Mouse (Mus musculus) urinary bladder, postnatal 25 days (tissue): ENCODE data around the gene Isg20.

Experiments
- DNase-seq: peaks from one replicate; pipeline ENCODE4 v3.0.0; 2022; ENCODE audit warnings: low spot score

Isg20 gene

DNA sequence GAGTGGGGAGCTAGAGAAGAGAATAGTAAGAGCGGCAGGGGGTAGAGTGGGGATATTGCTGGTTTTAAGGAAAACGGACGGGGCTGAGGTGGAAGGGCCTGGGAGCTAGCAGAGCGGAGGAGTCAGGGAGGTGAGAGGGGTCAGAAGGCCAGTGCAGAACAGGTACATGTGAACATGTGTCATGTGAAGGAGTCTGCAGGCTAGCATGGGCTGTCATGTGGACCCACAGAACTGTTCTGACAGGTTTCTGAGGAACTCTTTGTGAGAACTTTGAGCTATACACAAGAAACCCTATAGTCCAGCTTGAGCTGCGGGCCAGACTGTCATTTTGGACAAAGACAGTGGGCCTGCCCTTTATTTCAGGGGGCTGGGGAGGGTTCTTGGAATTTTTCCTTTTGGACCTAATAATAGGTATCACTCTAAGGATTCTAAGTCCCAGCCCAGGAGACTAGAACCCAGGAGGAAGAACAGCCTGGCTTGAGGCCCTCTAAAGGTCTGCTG is at the start of gene Isg20:
Gene Isg20 (plus strand): TSS at position 451 of the 501 bp plus-strand sequence.
- no peak for DNase-seq

DNA sequence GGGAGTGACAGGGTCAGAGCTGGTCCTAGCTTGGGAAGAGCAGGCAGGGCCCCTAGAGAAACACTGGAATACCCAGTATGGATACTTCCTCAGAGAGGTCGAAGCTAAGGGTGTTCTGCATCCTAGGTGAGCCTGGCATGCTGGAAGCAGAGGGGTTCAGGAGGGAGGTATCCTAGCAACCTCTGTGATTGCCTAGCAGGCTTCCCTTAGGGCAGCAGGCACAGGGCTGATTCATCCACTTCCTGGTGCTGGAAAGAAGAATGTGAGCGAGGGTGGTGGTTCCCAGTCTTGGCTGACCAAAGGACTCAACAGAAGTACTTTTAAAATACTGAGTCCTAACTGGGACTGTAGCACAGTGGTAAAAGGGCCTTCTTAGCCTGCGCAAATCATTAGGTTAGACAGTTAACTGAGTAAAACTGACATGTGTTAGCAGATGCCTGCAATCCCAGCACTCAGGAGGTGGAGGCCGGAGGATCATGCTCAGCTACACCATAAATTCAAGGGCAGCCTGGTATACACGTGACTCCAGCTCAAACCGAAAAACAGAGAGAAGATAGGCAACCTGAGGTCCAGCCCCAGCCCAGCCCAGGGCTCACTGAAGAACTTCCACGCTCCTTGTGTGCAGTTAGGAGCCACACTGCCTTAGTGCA is 49.3 kb upstream of the Isg20 start:
- no peak for DNase-seq

DNA sequence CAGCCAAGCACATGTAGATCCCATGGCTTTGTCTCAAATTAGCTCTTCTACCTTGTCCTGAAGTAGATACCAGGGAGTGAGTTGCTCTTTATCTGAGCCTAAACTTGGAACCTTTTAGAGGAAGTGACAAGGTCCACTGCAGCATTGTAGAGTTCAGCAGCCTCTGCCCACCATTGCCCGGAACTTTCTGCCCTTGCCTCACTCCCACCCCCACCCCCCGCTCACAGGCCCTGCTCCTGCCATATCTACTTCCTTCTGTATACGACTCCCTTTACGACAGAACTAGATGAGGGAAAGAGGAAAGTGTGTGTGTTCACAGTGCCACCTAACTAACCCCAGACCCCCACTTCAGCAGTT is 48.8 kb upstream of the Isg20 start:
- no peak for DNase-seq

DNA sequence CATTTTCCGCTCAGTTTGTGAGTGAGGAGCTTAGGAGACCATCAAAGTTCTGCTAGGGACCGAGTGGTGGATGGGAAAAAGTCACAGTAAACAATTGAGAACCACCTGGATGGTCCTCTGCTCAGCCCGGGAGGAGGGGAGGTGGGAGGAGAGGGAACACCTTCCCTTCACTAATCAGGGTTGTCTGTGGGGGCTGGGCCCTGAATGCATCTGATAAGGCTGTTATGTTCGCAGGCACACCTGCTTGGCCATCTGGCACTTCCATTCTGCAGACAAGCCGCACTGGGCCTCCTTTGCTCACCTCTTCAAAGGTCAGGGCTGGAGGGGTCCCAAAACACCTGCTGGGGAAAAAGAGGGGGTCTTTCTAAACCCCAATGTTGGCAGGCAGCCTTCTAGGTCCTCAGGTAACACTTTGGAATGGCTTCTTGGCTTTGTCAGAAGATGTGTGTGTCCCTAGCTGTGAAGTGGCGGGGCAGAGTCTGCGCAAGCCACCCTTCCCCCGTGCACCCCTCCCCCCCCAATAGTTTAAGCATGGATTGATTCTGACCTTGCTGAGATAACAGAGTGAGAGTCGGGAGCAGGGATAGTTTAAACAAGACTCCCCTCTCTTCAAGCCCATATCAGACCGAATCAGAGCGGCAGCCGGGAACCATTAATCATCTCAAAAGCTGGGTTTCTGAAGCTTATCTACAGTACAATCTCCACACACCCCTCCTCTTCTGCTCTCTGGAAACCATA is 47.8 kb upstream of the Isg20 start:
- no peak for DNase-seq

DNA sequence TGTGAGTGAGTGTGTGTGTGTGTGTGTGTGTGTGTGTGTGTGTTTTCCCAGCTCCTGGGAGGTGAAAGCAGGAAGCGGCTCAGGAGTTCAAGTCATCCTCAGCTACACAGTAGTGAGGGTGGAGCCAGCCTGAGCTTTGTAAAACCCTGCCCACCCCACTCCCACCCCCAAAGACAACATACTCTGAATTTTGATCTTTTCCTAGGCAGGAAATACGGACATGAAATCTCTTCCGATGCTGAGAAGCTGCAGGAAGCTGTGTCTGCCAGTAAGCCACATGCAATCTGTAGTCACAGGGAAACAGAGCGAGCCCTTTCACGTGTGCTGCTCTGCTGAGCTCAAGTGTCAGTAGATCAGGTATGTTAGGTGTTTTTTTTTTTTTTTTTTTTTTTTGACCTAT is 44.5 kb upstream of the Isg20 start:
- DNase-seq, result no peak

DNA sequence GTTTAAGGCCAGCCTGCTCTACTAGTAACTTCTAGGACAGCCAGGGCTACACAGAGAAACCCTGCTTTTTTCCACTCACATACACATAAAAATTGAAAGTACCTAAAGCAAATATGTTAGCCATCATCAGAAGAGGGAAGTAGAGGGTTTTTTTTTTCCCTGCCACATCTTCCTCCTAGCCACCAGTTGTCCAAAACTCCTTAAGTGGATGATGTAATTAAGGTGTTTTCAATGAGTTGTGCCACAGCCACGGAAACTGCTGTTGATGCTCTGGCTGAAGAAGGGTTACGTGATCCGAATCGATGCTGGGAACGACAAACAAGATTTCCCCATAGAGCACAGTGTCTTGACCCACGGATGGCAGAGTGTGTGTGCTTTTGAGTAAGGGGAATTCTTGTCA is 40.9 kb upstream of the Isg20 start:
- DNase-seq, result no peak

DNA sequence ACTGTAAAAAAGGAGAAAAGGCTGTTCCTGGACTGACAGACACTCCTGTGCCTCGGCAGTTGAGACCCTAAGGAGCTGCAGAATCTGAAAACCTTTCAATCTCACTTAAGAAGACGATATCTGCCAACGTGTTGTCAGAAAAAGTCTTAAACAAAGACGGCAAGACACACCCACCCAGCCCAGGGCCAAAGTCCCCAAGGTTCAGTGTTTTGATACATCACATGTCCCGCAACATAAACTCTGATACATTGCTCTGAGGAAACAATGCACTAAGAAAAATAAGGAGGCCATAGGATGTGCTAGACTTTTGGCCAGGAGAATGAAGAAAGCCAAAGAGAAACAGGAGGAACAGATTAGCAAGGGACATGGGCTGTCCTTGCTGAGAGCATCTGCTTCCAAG is 40.4 kb upstream of the Isg20 start:
- DNase-seq, result no peak

DNA sequence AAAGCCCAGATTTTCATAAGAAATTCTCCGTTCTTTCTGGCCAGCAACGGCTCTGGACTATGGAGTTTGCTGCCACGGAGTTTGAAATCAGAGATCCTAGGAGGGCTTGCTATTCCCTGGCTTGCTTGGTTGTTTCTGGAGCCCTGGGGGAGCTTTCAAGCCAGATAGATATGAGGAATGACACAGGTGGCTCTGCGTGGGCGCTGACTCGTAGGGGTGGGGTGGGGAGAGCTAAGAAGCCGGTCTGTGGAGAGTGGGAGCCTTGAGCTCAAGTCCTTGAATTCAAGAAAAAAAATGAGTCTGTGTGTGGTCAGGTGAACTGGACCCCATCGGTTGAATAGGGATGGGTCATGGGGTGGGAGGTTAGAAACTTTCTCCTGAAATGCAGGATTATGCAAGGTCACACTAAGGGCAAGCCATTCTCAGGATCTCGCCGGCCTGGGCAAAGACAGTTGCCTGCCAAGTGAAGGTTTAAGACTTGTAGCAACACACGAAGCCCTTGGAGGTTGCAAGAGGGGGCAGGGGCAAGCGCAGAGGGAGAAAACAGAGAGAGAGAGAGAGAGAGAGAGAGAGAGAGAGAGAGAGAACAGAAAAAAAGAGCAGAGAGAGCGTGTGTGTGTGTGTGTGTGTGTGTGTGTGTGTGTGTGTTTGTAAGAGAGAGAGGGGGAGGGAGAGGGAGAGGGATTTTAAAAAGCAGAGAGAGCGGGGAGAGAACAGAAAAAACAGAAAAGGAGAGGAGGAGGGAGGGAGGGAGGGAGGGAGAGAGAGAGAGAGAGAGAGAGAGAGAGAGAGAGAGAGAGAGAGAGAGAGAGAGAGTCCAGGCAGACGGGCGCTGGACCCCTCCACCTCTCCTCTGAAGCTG is 31.4 kb upstream of the Isg20 start:
- no peak for DNase-seq

DNA sequence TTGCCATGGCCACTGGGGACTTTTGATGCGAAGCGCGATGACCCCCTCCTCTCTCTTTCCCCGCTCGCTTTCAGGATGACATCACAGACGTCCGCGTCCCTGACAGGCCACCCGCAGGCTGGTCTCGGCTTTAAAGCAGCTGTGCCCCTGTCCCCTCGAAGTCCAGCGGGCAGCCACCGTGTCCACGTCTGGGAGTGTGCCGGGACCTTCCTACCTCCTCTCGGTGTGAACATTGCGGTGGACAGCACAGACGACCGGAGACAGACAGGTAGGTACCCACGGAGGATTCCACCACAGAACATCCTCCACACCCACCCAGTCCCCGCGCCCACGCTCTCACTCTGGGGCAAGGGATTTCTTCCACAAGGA is 30.8 kb upstream of the Isg20 start:
- DNase-seq, result no peak

DNA sequence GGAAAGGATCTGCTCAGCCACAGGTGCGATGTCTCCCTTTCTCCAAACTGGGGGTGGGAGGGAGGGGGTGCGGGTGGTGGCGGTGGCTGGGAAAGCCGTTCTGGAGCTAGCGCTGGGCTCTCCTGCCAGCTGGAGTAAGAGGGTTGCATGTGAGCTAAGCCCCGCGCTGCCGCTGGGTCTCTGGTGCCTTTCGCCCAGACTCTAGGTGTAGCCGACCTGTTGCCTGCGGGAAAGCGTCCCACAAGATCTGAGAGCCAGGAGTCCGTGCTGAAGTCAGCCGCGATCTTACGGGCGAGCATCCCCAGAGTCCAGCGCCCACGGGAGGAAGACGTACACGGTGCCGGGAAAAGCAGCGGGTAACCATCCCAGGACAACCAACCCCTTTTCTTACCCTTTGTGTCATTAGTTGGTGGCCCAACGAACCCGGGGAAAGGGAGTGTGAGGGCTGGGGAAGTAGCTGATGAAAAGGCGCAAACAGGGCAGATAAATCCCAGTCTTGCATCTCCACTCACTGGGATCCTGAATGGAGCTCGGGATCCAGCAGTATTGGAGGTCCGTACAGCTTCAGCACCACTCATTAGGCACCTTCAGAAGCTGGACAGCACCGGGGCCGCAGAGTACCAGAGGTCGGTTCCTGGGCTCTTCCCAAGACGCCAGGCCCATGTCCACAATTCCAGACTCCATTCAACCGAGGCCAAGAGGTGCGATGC is 30.1 kb upstream of the Isg20 start:
- DNase-seq, result no peak

DNA sequence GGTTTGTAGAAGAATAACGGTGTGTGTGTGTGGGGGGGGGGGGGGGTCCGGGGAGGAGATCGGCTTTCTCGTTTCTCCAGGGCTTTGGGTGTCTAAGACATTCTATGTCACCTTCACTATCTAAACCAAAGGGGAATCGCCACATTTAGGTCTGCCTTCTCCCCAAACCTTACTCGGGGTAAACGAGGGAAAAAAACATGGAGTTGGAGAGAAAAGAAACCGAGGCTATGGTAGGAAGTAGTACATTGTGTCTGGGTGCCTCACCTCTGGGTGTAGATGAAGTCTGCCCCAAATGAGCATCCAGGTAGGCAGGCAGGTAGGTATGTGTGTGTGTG is 29.5 kb upstream of the Isg20 start:
- no peak for DNase-seq

DNA sequence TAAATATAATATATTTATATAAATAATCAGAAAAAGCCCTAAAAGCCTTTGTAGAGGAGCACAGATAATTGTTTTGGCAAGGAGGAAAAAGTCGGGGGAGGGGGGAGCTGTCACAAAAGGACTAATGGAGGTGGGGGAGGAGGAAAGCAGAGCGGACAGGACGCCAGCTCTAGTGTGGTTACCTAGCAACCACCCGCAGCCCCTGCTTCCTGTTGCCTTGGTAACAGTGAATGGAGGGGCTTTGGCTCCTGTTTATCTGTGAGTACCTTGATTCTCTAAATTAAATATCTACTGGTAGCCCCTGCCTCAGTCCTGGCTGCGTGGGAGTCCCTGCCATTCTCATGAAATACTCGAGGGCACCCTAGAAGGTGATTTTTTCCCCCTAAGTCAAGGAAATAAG is 29.1 kb upstream of the Isg20 start:
- DNase-seq, result no peak

DNA sequence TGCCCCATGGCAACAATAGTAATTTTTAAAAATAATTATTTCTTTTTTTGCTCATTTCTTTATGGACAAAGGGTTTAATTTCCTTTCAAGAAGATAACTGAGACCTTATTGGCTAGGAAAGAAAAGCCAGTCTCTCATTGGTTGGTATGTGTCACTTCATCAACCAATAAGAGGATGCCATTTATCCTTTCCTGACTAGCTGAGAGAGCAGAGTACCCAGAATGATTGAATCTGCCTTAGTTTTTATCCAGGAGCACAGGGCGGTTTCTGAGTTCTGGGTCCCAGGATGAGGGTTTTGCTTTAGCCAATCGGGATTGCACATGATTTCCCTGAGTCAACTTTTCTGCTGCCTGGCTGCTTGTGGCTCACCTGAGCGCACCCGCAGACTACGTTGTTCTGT is 27.8 kb upstream of the Isg20 start:
- no peak for DNase-seq

DNA sequence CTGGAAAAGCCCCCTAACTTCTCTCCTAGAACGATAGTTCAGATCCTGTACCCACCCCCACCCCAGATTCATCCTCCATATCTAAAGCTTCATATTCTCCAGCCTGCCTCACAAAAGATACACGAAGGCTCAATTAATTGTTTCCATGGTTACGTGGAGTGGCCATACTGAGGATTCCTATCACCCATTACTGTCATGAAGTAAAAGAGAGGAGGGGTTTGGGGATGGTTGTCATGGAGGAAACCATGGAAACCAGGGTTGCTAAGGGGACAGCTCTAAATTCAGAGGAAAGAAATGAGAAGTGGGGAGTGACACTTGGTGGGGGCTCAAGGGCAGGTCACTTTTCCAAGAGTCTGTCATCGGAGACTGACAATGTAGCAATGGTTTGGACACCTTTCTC is 26.7 kb upstream of the Isg20 start:
- DNase-seq, result no peak

DNA sequence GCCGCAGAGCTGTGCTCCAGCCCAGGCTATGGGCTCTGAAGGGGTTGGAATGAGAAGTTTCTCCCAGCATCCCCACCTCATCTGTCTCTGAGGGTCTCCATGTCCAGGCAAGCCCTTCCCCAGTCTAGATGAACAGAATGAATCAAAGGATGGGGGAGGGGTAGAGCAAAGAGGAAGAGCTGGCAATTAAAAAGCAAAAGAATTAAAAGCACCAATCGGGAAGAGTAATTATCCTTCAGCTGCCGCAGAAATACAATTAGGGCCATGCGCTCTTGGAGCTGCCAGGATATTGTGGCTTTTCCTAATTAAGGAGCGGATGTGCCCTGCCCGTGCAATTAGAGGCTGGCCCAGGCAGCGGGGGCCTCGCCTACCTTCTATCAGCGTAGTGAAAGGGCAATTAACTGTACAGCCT is 25.8 kb upstream of the Isg20 start:
- no peak for DNase-seq

DNA sequence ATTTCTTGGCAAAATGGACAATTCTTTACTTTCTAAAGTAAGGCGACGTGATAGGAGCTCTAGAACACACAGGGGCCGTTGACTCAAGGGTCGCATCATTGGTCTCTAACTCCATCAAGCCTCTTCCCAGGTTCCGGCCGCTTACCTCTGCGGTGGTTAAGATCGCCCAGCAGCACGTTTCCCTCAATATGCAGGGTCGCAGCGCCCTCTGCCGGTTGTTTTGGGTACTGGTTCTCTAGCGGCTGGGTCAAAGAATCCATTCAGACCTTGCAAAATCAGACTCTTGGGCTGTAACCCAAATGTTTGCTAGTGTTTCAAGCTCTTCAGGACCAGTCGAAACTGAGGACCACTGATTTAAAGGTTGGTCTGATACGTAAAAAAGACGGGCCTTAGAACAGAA is 22.6 kb upstream of the Isg20 start:
- peak; percentile 93 for DNase-seq

DNA sequence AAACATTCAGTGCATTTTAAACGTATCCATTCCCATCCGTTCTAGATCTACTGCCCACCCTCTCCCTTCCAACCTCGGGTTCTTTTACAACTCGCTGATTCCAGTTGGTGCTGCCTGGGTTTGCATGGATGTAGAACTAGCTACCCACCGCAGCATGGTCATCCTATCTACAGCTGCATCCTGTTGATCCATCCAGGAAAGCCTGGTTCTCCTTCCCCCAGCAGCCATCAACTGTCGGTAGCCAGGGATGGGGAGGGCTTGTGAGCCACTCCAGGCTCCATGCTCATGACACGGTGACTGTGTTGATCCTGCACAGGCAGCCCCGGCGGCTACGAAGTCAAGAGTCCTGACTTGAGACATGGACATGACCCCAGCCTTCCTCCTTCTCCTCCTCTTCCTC is 19.3 kb upstream of the Isg20 start:
- no peak for DNase-seq

DNA sequence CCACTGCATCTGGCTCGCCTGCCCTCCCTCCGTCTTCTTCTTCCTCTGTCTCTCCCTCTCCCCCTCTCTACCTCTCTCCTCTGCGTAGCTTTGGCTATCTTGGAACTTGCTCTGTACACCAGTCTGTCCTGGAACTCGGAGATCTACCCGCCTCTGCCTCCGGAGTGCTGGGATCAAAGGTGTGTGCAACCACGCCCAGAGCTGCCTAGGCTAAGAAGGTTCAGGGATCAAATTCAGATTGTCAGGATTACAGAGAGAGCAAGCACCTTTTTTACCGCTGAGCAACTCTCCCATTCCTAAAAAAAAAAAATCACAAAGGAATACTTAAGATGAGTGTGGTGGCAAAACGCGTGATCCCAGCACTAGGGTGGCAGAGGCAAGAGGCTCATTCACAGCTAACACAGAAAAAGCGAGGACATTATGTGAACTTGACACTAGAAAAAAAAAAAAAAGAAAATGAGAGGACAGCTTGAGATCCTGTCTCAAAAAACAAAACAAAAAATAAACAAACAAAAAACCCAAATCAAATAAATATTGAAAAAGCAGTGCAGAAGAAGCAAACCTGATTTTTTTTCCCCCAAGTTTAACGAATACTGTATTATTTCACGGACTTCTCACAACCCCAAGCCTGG is 18.1 kb upstream of the Isg20 start:
- DNase-seq, result no peak

DNA sequence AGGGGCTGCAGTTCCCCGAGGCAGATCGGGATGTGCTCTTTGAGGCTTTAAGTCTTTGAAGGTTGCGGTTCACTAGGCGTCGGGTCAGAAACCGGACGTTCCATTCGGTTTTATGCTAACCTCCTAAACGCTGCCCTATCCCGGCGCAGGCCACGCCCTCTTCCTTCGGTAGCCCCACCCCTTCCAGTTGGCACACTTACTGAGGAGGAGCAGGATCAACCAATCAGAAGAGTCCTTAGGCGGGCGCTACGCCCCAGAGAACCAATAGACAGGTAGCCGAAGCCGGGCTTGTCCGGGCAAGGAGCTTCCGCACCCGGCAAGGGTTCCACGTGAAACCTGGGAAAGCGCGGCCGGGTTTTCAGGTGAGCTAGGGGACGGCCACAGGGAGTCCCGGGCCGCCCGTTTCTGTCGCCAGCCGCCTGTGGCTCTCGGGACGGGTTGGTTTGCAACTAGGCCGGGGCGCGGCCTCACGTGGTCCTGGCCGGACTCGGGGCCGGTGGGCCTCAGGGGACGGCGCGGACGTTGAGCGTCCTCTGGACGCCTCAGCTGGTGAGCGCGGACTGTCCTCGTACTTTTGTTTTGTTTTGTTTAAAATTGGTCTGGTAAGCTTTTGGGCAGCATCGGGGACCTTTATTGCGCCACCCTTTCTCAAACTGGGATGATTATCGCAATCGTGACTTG is 17.4 kb upstream of the Isg20 start, which contains the start of gene Aen:
Gene Aen (plus strand): TSS at position 202 of the 681 bp plus-strand sequence.
- DNase-seq, result peak; percentile 96

DNA sequence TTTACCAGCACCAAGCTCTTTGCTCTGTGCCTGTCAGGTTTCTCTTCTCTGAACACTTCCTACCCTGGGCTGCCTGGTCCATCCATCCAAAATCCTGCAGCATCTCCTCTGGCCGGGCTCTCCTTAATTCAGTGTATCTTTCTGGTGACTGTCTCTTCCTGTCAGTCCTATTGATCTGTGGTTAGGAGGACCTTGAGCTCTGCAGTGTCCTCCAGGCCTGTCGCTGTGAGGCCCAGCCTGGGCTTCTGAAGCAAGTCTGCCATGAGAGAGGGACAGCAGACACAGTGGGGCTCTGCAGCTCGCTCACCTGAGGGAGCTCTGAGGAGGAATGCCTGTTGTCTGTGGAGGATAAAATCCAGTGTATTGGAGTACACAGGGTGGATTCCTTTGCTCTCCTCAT is 15.7 kb upstream of the Isg20 start:
- DNase-seq, result no peak

DNA sequence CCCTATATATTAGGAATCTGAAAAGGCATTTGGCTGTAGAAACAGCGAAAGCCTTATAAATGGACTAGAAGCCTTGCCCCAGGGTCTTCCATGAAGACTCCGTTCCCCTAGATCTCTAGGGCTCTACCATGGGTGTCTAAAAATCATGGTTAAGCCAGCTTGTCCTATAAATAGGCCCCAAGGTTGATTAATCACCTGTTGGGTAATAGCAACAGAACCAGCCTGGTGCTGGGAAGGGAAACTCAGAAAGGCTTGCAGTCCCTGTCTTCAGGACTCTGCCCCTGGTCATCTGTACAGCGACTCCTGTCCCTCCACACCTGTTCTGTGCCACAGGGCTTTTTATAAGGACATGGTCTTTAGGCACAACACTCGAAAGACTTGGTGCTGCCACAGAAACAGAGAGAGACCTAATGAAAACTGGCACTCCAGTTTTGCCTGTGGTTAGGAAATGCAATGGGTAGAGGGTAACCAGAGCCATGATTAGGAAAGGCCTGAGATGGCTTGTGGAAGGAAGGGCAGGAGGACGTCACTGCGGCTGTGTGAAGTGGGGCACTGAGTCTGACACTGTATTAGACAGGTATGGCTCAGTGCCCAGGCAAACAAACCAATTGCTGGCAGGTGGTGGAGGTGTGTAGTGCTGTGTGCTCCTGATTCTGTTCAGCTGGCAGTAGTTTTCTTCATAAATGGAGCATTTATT is 9.9 kb upstream of the Isg20 start:
- no peak for DNase-seq
